Mouse (Mus musculus) large intestine, adult 2 months (tissue): Measurements from ENCODE around the gene Kmo. TPM values are rescaled to one million over a fixed set of nuclear protein-coding genes. Genes with fewer than 3 reads are reported as not detected.

ENCODE experiments used
- DNase-seq: peaks from one replicate; pipeline ENCODE4 v3.0.0-alpha.2; 2012; ENCODE audit warnings: low read depth, low spot score
- WGBS: fragments of 180-500 bp; shearing (Covaris S2); methylation state at CpG from one replicate; pipeline ENCODE4 v1.1.7; 2018; 5-methylcytosine and 5-hydroxymethylcytosine counted together
- polyA plus RNA-seq: library from polyadenylated mRNA; depleted of rRNA; stranded (reverse); fragments of >200 nt; gene quantifications from 2 replicates; pipeline ENCODE4 v1.2.3, GENCODE M21; 2012

The Kmo gene
- polyA plus RNA-seq, 1 experiment: 1.4 TPM

DNA sequence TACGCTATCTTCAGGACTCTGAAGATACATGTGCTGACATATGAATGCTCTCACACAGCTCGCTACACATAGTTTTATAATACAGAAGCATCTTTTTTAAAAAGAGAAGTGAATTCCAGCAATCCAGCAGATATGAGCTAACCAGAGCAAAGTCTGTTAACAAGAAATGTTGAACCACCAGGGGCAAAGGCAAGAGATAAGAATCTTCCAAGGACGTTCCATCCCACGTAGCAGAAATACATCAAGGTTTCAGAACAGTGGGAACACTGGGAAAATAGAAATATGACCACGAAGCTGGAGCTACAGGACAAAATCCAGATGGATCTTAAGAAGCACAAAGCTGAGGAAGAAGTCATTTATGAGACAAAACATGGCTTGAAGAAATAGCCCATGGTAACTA lies 10.2 kb downstream of the Kmo start:
- no peak for DNase-seq
- WGBS: 81% methylated on average over 5 of the region's 5 CpGs

DNA sequence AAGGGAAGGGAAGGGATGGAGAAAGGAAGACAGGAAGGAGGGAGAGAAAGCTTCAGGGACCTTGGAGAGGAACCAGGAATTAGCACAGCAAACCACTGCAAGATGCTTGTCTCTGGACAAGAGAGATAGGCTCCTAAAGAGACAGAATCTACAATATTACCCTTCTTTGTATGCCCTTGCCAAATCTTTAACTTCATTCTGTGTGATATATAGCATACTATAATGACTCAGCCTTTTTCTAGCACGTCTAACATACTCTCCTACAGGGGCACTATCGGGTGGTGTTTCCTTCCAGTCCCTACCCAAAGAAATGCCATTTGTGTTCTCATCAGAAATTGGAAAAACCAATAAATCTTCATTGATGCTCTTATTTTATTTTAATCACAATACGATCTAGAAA lies 10.9 kb downstream of the Kmo start:
- 73% methylated on average over 3 of the region's 3 CpGs for WGBS
- DNase-seq: no peak

DNA sequence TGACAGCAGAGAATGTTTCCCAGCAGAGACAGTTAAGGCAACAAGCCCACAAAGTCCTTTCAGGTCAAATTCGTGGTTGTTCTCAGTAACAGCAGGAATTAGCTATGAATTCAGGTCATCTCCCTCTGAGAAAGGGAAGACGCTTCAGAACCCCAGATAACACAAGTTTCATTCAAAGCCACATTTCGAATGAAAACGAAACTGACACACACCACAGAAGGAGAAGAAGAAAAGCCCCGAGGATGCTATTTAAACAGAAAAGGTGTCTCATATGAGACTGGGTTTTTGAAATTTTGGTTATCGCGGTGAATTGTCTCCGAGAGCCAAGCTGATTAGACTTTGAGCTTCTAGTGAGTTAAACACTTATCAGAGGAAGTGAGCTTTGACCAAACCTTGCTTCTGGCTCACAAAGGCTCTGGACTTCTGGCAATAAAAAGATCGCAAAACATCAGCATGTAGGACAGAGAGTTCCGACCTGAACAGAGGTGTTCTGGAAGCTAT lies 11.6 kb downstream of the Kmo start:
- DNase-seq: no peak
- WGBS: 22% methylated on average over 10 of the region's 10 CpGs

DNA sequence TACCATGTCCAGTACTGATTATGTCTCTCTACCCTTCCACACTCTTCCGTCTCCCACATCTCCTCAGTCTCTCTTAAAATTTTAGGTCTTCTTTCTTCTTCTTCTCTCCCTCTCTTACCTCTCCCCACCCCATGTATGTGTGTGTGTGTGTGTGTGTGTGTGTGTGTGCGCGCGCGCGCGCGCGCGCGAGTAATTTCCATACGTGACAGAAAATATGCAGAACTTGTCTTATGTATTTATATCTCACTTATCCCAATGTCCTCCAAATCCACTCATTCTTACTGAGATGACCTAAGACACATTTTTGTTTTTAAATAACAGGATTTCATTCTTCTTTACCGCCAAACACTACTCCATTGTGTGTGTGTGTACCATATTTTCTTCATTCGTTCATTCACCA lies 12.3 kb downstream of the Kmo start:
- WGBS: 87% methylated on average over 14 of the region's 14 CpGs
- no peak for DNase-seq

DNA sequence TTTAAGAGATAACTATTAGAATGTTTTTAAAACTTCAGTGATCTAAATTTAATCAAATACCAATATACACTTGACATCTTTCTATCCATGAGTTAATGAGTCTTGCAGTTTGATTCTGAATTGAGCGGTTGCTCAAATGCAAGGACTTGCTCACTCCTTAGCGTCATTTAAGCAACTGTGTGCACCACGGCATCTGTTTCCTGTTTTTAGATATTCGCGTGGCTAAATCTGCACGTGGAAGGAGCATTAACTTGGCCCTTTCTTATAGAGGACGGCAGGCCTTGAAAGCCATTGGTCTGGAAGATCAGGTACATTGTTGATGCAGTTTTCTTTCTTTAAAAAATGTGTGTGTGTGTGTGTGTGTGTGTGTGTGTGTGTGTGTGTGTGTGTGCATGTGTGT lies 17.5 kb downstream of the Kmo start:
- DNase-seq: no peak
- 70% methylated on average over 7 of the region's 7 CpGs for WGBS

DNA sequence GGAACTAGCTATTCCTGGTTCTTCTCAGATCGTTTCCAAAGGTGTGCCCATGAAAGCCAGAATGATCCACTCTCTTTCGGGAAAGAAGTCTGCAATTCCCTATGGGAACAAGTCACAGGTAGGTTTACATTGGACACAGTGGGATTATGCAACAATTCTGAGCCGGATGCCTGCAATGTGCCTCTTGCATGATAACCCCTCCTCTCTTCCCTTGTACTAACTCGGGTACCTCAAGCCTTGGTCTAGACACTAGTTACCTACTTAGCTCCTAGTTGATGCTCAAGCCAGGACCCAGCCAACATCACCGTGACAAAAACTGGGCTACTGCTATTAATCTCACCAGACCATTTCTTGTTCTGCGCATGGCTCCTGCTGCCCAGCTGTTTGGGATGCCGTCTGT lies 18.9 kb downstream of the Kmo start:
- WGBS: 84% methylated on average over 7 of the region's 7 CpGs

DNA sequence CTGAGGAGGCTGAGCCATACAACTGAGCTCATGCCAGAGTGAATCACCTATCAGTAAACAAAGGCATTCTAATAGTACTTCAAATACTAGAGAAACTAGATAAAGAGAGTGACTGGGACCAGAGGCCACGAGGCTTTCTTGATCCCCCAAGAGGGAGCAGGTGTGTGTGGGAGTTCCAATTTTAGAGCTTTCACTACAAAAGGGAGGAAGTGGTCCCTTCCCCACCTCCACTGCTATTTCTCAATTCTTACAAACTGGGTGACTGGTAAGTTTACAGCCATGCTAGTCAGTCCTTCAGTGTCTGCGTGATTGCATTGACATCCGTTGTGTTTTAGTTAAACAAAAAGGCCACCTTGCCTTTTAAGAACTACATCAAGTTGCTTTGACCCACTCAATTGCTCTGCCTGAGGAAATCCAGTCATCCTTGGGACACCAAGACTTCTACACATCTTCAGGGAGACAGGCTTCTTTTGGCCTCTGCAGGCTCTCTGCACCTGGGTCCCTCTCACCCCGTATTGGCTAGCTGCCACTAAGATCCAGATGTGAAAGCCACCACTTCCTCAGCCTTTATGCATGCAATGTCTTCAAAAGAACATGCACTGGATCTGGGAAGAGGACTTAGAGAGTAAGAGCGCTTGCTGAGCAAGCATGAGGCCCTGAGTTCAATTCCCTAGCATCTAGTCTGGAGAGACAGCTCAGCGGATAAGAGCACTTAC lies 20.4 kb downstream of the Kmo start:
- WGBS: 70% methylated on average over 6 of the region's 6 CpGs
- DNase-seq: no peak

More for the DNA sequence above, 18.9 kb downstream of the Kmo start:
- DNase-seq: no peak

DNA sequence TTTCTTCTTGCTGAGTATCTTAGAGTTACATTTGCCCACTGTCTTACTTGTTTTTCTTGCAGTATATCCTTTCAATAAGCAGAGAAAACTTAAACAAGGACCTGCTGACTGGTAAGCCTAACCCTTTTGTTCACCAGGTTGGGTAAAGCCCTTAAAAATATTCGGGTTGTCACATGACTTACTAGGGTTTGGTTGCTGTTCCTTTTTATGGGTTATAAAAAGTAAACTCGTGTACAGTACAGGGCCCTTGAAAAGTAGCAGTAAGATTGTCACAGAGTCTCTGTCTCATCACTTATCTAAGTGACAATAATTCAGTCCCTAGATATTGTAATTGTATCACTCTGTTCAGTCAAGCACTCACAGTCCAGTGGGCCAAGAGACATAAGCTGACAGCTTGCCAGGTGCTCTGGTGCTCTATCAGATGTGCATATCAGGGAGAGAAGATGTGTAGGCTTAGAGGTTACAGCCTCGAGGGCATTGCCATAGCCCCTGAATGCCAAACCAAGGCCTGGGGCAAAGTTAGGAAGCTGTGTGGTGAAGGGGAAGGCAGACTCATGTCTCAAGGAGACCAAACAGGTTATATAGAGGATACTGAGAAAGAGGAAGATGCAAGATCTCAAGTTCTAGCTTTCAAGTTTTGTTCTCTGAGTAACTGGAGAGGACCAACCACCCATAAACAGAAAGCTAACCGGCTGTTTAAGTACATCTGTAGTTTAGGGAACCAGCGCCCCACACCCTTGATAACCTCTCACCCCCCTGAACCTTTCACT lies 23.5 kb downstream of the Kmo start:
- no peak for DNase-seq
- WGBS: 31% methylated on average over 5 of the region's 5 CpGs

DNA sequence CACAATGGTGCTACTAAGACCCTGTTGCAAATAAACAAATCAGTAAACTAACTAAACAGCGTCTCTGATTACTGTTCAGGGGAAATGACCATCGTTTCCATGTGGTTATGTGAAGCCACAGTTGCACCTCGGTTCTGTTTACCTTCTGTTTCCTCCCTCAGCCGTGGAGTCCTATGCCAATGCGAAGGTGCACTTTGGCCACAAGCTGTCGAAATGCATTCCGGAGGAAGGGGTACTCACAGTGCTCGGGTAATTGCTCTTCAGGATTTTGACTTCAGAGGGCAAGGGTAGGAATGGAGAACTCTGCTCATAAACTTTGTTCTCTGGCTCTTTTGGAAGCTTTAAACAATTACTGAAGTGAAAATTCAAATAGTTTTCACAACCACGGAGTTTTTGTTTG lies 26.8 kb downstream of the Kmo start:
- 10% methylated on average over 9 of the region's 9 CpGs for whole genome bisulfite sequencing
- no peak for DNase-seq

DNA sequence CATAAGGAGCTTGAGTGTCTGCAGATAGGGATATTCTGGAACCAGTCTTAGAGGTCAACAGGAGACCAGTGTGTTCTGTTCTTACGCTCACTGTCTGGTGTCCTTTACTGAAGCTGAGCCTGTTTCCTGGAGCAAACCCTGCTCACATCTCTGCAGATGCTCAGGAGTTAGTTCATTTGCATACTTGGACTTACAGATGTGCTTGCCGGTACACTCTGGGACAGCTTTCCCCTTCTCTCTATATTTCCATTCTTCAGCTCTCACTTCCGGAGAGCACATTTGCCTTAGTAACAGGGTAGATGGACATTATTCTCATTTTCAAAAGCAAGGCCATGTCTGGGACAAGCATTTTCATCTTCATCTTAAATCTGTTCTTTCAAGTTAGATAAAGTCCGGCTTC lies 28.4 kb downstream of the Kmo start:
- WGBS: 95% methylated on average over 4 of the region's 4 CpGs
- DNase-seq: no peak

DNA sequence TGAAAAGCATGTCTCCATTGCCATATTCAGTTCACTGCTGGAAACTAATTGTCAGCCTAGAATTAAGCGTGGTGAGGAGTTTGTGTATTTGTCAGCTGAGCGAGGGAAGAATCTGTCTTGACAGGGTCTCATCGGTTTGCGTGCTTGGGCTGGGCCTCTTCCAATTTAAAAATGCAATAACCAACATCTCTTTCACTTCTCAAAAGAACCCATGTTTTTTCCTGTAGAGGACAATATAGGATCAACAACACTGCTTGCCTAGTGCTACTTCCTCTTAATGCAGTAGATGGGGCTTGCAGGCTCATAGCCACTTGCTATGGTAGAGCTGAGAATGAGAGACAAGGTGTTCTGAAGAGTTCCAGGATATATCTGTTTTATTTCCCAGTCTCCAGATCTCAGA lies 39.7 kb downstream of the Kmo start:
- WGBS: 82% methylated on average over 4 of the region's 4 CpGs
- no peak for DNase-seq

DNA sequence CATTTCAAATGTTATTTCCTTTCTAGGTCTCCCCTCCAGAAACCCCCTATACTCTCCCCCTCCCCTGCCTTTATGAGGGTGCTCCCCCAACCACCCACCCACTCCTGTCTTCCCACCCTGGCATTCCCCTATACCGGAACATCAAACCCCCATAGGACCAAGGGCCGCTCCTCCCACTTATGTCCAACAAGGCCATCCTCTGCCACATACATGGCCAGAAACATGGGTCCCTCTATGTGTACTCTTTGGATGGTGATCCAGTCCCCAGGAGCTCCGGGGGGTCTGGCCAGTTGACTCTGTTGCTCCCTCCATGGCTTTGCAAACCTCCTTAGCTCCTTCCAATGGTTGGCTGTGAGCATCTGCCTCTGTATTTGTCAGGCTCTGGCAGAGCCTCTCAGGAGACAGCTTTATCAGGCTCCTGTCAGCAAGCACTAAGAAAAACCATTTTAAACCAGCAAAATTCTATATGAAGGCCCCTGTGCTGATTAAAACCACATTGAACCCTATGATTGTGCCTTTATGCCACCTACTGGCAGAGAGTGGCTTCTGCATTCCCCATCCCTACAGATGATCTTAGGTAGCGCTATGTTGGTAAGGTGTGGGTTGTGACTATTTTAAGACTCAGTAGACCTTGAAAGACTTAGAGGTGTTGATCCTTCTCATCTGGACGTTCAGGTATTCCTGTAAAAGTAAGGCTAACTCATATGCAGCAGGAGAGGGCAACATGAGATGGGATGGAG lies 48.7 kb downstream of the Kmo start:
- WGBS: 61% methylated on average over 5 of the region's 5 CpGs
- DNase-seq: no peak

DNA sequence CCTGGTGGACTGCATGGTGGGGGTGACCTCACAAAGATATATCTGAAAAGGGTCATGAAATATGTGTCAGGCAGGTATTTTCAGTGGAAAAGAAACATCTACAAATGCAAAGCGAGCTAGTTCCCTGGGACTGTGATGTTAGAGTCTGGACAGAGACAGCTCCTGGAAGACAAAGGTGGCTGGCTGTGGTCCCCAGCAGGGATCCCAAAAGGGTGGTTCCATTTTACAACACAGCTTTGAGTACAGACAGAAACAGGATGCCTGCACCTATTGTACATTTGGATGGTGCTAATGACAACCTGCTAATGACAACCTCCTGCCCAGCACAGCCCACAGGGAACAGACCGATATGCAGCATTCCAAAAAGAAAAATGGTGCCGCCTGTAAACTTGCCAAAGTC lies 49.3 kb downstream of the Kmo start:
- DNase-seq: no peak
- WGBS: 88% methylated on average over 3 of the region's 3 CpGs

DNA sequence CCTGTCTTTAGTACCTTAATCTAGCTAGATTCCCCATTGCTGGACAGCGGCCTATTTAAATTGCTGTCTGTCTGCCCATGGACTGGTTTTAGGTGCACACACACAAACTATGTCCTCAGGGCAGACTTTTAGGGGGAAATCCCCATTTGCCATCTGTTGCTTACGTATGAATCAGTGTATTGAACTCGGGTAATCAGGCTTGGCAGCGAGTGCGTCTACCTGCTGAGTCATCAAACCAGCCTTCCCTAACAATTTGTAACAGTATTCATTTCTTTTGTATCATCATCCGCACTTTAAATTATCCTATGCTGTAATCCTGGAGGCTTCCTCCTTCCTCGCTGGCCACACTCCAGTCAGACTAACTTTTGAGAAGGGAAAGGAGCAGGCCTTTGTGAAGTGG lies 49.9 kb downstream of the Kmo start:
- 58% methylated on average over 7 of the region's 7 CpGs for WGBS

DNA sequence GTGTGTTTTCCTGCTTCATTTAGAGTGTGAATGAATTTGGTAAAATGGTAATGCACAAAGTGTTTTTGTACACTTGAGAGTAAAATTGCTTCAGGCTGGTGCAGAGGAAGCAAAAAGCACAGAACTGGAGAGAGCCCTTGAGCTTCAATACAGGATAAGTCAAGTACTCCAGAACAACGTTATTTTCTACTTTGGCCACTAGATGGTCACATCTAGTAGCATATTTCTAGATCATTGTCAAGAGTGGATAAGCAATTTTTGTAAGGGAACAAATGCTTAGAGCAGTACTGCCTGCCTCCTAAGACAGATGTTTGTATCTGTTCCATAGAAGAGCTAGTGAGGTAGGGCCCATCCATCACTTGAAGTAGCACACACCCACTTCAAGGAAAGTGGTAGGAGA lies 51.4 kb downstream of the Kmo start:
- no peak for DNase-seq
- 2% methylated on average over 1 of the region's 1 CpGs for WGBS

More for the DNA sequence above, 49.9 kb downstream of the Kmo start:
- DNase-seq: no peak

DNA sequence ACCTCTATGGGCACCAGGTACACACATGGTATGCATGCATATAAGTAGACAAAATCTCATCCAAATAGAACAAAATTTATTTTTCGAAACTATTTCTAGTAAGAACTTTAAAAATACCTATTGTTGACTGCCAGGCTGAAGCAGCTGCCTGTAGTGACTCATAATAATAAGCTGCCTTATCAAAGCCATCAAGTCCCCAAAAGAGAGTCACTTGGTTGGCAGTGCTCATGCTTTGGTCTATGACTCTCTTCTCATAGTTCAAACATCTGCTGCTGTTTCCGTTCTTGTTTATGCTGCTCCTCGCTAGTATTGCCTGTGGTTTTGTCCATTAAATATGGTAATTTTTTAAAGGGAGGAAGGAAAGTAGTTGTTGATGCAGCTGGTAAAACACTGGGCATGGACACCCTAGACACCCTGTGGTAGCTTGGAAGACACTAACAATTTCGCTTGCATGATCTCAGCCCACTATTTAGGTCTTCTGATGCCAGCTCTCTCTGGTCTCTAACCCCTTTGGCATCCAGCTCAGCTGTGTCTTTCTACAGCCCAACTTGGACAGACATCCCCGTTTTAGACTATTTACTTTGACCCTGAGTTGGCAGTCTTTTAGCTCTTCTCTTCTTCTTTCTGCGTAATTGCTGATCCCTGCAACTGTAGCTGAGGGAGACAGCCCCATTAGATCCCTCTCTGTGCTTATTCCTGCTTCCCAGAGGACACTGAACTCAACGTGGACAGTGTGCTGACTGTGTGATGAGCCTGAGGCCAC lies 53.6 kb downstream of the Kmo start:
- no peak for DNase-seq
- whole genome bisulfite sequencing: 64% methylated on average over 7 of the region's 7 CpGs

DNA sequence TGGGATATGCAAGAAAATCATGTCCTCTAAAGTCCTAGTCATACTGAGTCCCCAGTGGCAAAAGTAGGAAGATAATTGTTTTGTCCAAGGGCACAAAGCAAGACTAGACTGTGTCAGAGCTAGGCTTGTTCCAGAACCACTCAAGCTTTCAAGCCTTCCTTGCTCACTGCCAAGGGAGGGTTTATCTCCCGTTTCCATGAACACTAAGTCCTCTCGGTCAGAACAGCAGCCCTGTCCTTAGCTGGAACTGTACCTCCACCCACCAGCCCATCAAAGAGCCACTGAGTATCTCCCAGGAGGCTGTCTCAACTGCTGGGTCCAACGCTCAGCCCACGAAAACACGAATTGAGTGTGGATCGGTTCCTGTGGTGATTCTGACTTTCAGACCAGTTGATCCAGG lies 54.9 kb downstream of the Kmo start:
- 77% methylated on average over 6 of the region's 6 CpGs for WGBS
- DNase-seq: no peak

DNA sequence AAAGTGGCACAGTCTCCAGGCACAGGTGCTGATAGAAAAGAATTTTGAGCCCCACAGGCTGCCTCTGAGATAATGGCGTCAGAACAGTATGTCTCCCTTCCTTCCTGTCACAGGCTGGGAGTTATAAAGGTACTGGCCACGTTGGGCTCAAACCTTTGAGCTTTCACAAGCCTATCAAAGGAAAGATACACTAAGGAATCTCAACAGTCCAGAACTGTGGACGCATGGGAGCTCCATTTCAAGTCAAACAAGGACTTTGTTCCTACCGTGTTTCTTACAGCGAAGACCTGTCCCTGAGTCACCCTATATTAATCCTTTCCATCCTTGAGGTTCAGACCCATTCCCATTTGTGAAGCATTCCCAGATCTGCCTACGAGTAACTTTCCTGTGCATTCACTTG lies 57.3 kb downstream of the Kmo start:
- WGBS: 47% methylated on average over 6 of the region's 6 CpGs
- DNase-seq: no peak

DNA sequence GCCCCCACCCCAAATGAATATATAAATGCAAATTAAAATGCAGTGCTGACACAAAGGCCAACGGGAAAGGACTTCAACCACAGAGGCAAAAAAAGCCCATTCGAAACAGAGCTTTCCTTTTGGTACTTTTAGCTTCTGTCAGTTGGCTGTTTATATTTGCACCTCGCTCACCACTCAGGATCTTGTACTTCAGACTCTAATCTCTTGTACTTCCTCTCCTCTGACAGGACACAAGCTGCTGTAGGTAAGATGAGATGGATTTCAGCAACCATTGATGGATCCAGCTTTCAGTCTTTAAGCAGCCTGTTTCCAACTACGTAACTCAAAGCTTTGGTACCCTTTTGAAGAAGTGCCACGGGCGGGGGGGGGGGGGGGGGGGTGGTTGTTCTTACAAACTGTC lies 60.8 kb downstream of the Kmo start:
- no peak for DNase-seq
- WGBS: 76% methylated on average over 6 of the region's 6 CpGs

DNA sequence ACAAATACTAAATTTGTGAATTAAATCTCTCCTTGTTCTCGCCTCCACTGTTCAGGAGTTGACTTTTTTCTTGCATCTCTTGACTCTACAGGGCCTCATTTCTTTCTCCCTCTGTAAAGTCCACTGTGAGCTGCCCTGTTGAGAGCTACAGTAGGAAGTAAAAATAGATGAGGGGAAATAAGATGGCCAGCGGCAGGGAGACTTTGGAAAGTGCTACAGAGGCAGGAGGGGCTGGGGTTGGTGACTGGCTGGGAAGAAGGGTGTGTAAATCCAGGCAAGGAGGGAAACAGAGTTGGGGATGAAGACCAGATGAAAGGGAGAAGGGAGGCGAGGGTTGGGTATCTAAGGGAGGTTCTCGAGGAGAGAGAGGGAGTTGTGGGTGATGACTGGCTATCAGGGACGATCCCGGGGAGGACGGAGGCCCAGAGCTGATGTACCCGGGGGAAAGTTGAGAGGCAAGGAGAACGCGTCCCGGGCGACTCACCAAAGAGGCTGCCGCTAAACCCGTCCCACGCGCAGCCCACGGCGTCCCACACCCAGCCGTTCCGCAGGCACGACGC lies 71.6 kb downstream of the Kmo start:
- no peak for DNase-seq
- 2% methylated on average over 22 of the region's 22 CpGs for WGBS
